Mouse (Mus musculus): ENCODE data around the gene Cdc37l1.
"Not testable (repeated sequence)": the region's sequence is repeated elsewhere in the genome, so short reads cannot be mapped to it uniquely, and the experiment has no call there.

Cdc37l1 gene

DNA sequence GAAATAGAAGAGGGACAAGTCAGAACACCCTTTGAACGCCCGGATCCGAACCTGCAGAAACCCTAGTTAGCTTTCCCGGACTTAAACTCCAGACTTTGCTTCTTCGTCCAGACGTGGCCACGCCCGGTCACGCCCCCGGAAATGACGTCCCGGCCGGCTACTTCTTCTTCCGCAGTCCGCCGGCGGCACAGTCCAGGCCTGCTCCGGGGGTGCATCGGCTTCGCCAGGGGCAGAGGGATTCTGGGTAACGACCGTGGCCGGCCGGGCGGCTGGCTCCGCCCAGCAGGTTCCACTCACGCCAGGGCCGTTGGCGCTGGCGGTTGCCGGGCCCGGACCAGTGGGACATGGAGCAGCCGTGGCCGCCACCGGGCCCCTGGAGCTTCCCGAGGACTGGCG is at the start of gene Cdc37l1:
Gene Cdc37l1 (plus strand): TSS at position 159 of the 396 bp plus-strand sequence.
- DNase-seq, result peak; percentile 90 to 92

DNA sequence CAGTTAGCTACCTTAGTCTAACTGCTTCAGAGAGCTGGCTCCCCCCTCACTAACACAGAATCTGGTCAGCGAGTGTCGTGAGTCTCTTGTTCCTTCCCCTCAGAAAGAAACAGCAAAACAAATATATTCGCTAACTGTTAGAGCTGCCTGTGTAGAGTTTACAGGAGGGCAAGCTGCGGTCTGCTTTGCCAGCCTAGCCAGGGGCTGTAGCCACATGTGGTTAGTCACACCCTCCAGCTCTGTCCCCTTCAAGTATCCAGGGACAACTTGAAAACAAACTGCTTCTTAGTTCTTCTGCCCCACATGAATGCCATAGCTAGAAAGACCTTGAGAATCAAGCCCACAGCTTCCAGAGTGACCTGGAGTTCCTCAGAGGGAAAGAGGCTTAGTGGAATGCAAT is 48.9 kb upstream of the Cdc37l1 start:
- DNase-seq, result no peak

DNA sequence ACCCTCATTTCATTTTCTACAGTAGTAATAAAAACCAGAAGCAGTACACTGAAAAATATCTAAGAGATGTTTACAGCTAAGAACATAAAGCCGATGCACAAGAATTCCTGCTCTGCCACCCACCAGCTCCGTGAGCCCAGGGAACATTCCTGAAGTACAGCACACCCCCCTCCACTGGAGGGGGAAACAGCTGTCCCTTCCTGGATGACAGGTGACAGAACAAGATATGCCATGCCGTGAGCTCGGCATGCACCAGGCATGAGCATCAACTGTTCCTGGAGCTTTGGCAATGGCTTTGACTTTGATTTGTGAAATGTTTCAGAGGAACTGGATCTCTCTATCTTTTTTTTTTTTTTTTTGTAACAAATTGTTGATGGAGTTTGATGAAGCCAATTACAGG is 43.4 kb upstream of the Cdc37l1 start:
- no peak for DNase-seq

DNA sequence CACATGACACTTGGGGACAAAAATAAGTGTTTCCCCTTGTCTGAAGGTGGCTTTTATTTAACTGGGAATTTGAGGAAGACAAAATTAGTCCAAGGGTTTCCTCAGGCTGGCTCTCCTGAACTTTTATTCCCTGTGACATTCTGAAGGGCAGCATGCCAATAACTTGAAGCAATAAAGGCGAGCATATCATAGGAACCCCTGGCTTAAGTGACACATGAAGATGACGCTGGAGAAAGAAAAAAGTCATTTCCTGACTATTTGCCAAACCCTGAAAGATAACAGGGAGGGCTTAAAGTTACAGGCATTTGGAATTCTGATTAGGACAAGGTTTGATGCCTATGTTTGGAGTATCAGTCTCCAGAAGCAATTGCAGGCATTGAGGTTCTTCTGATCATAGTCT is 42.8 kb upstream of the Cdc37l1 start:
- DNase-seq, result no peak

DNA sequence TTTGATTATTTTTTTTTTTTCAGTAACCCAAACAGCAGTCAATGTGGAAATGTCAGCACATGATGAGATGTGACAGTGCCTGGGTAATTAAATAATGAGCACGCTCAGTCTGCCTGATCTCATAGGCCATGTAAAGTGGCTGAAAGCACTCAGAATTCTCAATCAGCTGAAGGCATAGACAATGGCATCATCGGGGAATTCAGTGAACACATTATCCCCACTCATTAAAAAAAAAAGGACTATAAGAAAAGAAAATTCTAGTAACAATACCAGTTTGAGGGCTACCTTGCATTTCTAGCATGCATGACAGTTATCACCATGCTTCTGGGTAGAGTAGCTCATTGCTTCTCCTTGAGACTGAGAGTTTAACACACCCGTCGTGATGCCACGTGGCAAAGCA is 38.9 kb upstream of the Cdc37l1 start:
- no peak for DNase-seq

DNA sequence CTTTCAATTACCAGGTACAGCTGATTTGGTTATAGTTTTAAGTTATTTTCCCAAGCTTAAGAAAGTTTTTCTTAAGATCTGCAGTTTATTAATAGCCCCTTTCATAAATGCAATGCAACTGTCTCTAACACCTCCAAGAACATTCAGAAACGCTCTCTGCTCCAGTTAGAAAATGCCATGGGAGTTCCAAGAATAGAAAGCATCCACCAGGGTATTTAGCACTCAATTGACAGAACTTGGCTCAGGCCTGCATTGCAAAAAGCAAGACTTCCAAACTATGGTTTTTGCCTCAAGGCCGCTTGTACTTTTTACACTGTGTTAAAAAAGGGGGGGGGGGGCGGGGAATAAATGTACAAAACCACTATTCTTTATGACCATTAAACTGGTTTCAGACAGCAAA is 27.0 kb upstream of the Cdc37l1 start:
- DNase-seq, result no peak

DNA sequence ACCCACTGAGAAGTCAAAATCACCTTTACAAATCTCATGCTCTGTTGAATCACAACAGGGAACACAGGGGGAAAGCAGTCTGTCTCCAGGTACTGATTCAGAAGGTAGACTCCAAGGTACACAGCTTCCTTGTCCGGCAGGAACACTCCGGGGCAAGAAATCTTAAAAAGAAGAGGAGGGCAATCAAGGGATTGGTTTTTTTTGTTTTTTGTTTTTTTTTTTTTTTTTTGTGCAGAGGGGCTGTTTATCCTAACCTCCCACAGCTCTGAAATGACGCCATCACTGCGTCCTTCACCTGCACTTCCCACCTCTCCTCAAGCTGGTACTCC is 26.7 kb upstream of the Cdc37l1 start:
- no peak for DNase-seq

DNA sequence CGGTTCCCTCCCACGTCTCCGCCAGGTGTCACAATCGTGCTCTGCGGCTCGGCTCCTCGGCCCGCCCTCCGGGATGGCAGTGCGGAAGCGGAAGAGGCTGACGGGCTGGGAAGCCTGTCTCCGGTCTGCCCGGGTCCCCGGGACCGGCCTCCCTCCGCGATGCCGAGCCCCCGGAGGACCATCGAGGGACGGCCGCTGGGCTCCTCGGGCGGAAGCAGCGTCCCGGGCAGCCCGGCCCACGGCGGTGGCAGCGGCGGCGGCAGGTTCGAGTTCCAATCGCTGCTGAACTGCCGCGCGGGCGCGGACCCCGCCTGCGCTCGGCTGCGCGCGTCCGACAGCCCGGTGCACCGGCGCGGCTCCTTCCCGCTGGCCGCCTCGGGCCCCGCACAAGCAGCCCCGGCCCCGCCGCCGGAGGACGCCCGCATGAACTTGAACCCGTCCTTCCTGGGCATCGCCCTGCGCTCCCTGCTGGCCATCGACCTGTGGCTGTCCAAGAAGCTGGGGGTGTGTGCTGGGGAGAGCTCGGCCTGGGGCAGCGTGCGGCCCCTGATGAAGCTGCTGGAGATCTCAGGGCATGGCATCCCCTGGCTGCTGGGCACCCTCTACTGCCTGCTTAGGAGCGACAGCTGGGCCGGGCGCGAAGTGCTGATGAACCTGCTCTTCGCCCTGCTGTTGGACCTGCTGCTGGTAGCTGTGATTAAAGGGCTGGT is 26.2 kb upstream of the Cdc37l1 start, which contains the start of gene Plpp6:
Gene Plpp6 (plus strand): TSS at position 112 of the 710 bp plus-strand sequence.
- DNase-seq, result peak; percentile 81

DNA sequence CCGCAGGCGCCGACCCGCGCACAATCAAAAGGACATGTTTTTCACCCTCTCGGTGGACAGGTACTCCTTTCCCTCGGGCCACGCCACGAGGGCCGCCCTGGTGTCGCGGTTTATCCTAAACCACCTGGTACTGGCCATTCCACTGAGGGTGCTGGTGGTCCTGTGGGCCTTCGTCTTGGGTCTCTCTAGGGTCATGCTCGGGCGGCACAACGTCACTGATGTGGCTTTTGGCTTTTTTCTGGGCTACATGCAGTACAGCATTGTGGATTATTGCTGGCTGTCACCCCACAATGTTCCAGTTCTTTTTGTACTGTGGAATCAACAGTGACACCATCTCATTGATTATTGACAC is 25.6 kb upstream of the Cdc37l1 start:
- no peak for DNase-seq

DNA sequence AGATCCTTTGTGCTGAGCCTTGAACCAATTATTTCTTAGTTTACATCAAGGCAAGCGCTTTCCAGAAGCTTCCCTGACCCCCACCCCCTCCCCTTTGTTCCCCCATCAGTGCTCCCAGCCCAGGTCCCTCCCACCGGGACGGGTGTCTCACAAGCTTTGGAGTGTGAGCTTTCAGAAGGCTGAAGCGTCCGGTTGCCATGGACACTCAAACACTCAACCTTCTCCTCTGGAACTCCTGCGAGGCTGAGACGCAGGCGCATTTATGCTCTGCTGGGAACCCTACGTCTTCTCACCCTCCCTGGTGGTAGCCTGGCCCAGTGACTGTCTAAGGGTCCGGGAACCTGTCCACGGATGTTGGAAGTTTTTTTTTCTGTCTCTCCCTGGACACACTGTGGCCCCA is 22.5 kb upstream of the Cdc37l1 start, which contains the start of gene 4430402I18Rik:
Gene 4430402I18Rik (minus strand): TSS at position 149 of the 400 bp plus-strand sequence.
- DNase-seq, result no peak

DNA sequence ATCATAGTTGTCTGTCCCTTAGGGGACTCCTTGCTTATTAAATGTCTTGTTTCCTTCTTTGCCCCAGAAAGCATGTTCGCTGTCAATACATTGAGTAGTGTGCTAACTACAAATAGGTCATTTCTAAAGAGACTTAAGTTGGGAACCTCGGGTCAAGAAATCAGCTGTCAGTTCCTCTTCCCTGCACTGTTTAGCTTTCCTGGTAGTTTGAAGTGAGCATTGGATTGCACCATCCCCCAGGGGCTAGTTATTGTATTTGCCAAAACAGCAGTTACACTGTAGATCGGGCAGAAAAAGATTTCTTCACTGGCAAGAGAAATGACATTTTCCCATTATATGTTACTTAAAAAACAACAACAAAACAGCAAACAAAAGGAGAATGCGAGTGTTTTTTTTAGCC is 22.0 kb upstream of the Cdc37l1 start:
- no peak for DNase-seq

DNA sequence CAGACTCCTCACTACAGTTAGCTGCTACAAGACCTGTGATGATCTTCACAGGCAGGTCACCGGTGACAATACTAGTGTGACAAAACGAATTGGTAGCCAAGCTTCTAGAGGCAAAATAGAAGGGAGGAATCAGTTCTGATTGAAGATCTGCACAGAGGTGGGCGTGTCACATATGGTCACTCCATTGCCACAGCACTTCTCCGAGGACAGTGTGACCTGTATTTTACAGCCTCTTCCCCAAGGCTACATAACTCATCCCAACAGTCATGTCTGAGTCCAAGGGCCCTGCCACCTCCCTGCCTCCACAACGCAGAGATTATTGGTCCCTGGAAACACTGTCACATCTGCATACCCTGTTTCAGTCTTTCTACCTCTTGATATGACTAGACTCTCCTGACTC is 20.9 kb upstream of the Cdc37l1 start:
- DNase-seq, result no peak

DNA sequence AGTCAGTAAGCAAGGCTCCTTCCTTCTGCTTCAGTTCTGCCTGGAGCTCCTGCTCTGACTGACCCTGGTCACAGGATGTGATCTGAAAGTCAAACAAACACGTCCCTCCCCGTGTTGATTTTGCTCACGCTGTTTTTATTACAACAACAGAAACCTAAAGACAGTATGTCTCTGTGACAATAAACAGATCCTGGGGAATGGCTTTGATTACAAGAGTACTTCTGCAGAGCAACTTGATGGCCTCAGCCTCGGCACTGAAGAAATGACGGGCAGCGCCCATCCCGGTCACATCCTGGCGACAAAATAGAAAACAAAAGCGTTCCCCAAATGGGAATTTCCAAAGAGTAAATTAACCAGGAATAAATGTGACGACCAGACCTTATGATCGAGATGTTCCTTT is 19.9 kb upstream of the Cdc37l1 start:
- no peak for DNase-seq

DNA sequence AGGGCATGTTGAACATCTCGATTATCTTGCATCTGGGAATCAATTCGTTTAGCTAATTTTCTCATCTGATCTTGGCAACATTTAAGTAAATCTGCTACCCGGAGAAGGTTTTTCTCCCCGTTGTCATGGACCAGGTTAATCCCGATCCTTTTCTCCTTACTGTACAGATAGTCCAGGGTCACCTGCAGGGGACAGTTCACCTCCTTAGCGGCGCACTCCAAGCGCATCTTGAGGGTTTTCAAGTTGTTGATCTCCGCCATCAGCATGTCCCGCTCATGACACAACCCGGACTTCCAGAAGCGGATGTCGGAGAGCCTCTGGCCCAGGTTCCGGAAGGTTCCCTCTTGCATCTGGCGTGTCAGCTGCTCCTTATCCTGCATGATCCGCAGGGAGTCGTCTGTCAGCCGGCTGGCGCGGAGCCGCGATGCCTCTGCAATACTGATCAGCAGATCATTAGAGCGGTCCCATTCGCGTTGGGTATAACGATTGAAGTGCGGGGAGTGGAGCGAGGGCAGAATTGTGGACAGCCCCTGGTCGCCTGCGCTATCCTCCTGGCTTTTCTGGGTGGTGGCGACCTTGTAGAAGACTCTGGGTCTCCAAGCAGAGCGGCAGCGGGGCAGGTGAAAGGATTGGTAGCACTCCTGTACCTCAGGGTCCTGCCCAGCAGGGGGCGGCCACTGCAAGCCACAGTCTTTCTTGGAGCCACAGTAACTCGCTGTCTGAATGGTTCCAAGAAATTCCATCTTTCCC is 15.1 kb upstream of the Cdc37l1 start:
- peak; percentile 47 to 55 for DNase-seq

DNA sequence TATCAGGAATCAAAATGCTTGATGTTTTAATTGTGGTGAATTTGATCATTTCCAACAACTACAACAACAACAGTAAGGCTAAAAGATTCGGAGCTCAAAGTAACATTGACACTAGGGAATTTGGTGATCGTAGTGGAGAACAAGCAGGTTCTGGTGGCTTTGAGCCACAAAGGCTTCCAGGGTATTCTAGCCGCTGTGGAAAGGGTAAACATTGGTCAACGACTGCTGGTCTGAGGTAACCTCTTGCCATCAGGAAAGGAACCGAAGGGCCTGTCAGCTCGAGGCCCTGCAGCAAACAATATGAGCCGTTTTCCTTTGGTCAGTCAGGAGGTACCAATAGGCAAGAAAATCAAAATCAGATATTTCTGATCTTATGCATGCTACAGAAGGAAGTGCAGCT is 7.5 kb upstream of the Cdc37l1 start:
- no peak for DNase-seq

DNA sequence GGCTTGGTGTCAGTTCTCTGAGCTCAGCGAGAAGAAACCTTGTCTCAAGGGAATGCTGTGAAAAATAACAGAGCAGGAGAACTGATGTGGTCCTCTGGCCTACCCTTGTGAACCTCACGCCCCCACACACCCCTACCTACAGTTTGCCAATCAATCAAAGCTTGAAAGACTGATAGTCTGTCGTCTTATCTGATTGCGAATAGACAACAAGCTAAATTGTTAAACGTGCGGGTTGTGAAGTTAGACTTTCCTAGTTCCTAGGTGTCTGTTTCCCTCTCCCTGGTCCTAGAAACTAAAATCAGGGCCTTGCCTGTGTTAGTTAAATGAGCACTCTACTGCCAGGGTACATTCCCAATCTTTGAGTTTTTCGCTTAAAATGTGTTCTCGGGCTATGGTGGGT is 637 bp upstream of the Cdc37l1 start:
- DNase-seq, result no peak

DNA sequence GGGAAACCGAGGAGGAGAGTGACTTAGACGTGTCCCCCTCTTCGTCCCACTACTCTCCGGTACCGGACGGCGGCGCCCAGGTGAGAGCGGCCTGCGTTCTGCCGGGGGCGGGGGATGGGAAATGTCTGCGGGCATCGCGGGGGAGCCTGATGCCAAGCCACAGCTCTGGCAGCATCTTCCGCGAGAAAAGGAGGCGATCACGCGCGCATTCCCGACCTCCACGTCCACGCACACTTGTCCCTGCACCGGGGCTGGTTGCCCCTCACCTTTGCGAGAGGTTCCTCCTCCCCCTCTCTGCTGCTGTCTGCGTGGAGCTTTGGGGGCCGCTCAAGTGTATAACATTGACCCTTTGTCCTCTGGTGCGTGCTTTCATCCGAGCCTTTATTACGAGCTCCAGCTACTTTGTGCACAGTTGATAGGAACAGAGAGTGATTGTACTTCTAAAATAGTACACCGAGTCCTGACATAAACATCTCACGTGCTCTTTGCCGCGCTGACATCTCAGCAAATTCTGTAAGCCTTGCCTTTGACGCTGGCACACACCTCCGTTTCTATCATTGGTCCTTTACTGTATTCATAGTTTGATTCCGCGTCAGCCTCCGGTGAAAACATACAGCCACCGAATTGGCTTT is 554 bp downstream of the Cdc37l1 start:
- DNase-seq, result no peak

DNA sequence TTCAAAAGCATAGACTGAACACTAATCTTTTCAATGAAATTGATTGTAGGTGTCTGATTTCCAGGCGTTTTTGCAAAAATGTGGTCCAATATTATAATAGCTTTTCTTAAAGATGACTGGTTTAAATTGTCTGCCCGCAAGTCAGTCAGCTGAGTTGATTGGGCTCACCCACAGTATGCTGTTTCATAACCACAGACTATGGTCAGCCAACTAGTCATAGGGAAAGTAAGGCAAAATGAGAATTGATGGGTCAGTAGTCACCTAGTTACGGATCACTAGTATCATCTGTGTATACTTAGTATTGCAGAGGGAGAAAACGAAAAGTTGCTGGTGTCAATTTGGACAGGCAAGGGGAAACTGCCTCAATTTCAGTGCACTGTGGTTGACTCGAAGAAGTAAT is 1.2 kb downstream of the Cdc37l1 start:
- no peak for DNase-seq

DNA sequence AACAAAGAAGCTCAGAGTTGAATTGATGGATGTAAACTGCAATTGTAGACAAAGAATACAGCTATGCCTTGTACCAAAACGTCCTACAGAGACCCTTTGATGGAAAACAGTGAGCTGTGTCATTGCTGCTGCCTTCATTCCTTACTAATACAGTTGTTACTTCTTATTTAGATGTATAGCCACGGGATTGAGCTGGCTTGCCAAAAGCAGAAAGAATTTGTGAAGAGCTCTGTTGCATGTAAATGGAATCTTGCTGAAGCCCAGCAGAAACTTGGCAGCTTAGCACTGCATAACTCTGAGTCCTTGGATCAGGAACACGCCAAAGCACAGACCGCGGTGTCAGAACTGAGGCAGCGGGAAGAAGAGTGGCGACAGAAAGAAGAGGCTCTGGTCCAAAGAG is 4.7 kb downstream of the Cdc37l1 start:
- no peak for DNase-seq

DNA sequence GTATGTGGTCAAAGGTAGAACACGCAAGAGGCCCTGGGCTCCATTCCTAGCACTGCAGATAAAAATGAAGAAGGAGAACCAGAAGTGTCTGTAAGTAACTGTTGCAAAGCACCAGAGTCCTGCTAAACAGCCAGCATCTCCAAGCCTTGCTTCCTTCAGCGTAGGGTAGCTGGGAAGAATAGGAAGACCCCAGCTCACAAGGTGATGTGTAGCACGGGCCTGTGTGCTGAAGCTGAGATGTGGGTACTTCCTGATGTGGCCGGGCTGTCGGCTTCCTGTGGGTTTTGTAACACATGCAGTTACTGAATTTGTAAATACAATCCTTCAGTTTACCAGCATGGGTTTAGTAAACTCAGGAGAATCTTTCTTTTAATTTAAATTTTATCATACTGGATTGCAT is 5.2 kb downstream of the Cdc37l1 start:
- no peak for DNase-seq

DNA sequence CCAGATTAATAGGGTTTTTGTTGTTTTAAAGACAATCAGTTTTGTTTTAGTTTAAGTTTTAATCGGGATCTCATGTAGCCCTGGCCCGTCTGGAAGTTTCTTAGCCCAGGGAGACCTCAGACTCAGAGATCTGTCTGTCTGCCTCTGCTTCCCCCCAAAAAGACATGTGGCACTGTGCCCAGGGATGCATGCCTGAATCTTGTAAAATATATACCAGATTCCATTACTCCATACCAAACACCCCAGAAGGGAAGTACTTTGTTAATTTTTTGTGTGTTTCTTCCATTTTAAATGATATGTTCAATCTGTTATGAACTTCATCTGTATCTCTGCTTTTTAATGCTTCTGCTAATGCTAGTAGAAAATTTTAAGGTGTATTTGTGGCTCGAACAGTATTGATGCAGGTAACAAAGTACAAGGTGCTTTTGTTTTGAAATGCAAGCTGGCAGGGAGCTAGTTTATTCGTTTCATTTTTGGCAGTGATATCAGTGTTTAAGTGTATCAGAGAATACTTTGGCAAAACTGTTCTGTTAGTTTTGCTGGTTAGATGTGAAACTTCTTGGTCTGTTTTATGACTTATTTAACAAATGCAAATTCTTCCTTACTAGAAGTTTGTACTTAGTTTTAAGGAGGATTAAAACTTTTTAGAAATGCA is 8.0 kb downstream of the Cdc37l1 start:
- no peak for DNase-seq

DNA sequence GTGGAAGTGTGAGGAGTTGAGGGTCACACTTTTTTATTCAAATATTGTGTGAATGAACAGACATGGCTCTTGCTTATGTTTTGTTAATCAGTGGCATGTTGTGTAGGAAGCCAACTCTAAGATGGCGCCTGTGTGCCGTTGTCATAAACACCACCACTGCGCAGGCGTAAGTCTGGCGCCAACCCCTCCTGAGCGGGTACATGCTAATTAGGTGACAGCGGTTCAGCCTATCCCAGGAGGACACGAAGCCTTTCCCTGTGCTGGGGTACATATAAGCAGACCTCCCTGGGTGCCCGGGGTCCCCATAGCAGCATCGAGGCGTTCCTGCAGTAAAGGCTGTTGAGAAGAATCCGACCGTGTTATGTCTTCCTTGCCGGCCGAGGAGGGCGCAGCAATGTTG is 10.2 kb downstream of the Cdc37l1 start:
- DNase-seq, result not testable (repeated sequence)

DNA sequence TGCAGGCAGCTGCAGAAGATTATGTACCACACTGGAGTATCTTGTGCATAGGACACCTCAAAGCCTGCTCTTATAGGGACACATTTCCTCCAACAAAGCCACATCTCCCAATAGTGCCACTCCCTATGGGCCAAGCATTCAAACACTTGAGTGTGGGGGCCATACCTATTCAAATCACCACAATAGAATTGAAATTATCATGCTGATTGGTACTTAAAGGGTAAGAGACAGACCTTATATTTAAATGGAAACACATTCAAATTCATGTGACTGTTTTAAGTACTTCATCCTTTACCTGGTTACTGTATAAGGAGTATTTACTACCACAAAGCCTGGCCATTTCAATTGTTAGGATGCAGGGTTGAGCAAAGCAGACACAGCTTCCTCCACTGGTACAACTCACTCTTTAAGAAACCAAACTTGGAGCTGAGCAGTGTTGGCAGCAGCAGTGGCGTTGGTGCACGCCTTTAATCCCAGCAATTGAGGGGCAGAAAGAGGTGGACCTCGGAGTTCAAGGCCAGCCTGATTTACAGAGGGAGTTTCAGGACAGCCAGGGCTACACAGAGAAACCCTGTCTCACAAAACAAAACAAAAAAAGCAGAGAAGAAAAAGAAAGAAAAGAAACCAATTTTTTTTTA is 18.0 kb downstream of the Cdc37l1 start:
- no peak for DNase-seq
